ENCODE assay signal across 15 mouse cellular contexts in the genomic region with DNA sequence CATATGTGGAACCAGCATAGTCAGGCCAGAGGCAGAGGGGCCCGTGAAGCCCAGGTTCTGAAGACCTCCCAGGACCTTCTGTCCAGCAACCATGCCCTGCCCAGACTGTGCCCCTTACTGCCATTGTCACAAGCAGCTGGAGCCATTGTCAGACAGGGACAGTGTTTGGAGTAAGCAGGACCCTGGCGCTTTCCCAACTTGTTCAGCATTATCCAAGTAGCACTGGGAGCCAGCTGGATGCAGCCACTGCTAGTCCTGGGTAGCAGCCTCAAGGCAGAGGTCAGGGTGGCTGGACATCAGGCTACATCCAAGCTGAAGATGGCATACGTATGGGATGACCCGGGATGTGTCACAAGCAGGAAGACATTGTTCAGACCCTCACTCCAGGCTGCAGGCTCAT.
"Had no signal": no experiment of that assay in that cellular context is flagged by ENCODE, and none has a peak within 500 bp of the region (broad histone marks: within the 10 kb centered on the region; RNA-seq: fewer than 3 reads in every experiment).

No protein-coding gene starts in this region.

- DNase-seq: kidney, adult 9 months; kidney, postnatal 36 days; layer of hippocampus, adult 9-11 months; layer of hippocampus, postnatal 36 days; midbrain, embryonic 14.5 days; right cerebral cortex, adult 18-20 months; right cerebral cortex, postnatal 25 days; thymus, postnatal 36 days had no signal

- H3K36me3 ChIP-seq: limb, embryonic 13.5 days; lung, embryonic 15.5 days; midbrain, embryonic 10.5 days had no signal

- H3K9ac ChIP-seq: limb, embryonic 13.5 days; lung, embryonic 15.5 days; neural tube, embryonic 15.5 days had no signal

- H3K4me1 ChIP-seq: lung, embryonic 15.5 days had no signal

- H3K27me3 ChIP-seq: lung, embryonic 15.5 days; neural tube, embryonic 15.5 days had no signal

- H3K4me3 ChIP-seq: limb, embryonic 13.5 days; lung, embryonic 15.5 days; midbrain, embryonic 10.5 days; myocyte; neural tube, embryonic 15.5 days had no signal

- H3K27ac ChIP-seq: kidney, postnatal 0 days; limb, embryonic 13.5 days; lung, embryonic 15.5 days; midbrain, embryonic 10.5 days; neural tube, embryonic 15.5 days had no signal

- H3K9me3 ChIP-seq: limb, embryonic 13.5 days; lung, embryonic 15.5 days; midbrain, embryonic 10.5 days; neural tube, embryonic 15.5 days had no signal

- H3K4me2 ChIP-seq: limb, embryonic 13.5 days; liver, embryonic 11.5 days; lung, embryonic 15.5 days; neural tube, embryonic 15.5 days had no signal
